Mouse (Mus musculus): ENCODE results near the gene Ifnz. TPM values are rescaled to one million over a fixed set of nuclear protein-coding genes. Genes with fewer than 3 reads are reported as not detected.
"Not testable (repeated sequence)": the region's sequence is repeated elsewhere in the genome, so short reads cannot be mapped to it uniquely, and the experiment has no call there.

Gene Ifnz
- total RNA-seq, 2 experiments from 2014 or later, result not detected

- DNase-seq (ENCODE audit: low spot score in 2 of 2), result not testable (repeated sequence)
Measured at GRCm38 (mm10) chr4:88782335-88782734, 404 bp downstream of the Ifnz start.

- DNase-seq (ENCODE audit: low spot score in 2 of 2), result not testable (repeated sequence)
Measured at GRCm38 (mm10) chr4:88785409-88785808, 3.5 kb downstream of the Ifnz start, which contains the start of gene Gm13276. Gene Gm13276 (plus strand): TSS chr4:88785709.

- peak; percentile 48 to 68 for DNase-seq (ENCODE audit: low spot score in 2 of 2)
Measured at GRCm38 (mm10) chr4:88788402-88788801, 6.5 kb downstream of the Ifnz start, which contains the start of gene Gm13277. Gene Gm13277 (plus strand): TSS chr4:88788632.

- DNase-seq (ENCODE audit: low spot score in 2 of 2), result not testable (repeated sequence)
Measured at GRCm38 (mm10) chr4:88791250-88791649, 9.3 kb downstream of the Ifnz start, which contains the start of gene Gm13278. Gene Gm13278 (plus strand): TSS chr4:88791550.

GRCm38 (mm10) chr4:88793936-88794675 lies 12.2 kb downstream of the Ifnz start, which contains the start of gene Gm13275:
Gene Gm13275 (plus strand): TSS chr4:88794487.
- peak; percentile 74 to 80 for DNase-seq (ENCODE audit: low spot score in 2 of 2)

GRCm38 (mm10) chr4:88797097-88797496 lies 15.2 kb downstream of the Ifnz start, which contains the start of gene Gm13279:
Gene Gm13279 (plus strand): TSS chr4:88797397.
- not testable (repeated sequence) for DNase-seq (ENCODE audit: low spot score in 2 of 2)

GRCm38 (mm10) chr4:88799365-88799764 lies 17.4 kb downstream of the Ifnz start, which contains the start of gene Gm13285:
Gene Gm13285 (plus strand): TSS chr4:88799665.
- not testable (repeated sequence) for DNase-seq (ENCODE audit: low spot score in 2 of 2)

- not testable (repeated sequence) for DNase-seq (ENCODE audit: low spot score in 2 of 2)
Measured at GRCm38 (mm10) chr4:88802954-88803353, 21.0 kb downstream of the Ifnz start, which contains the start of gene Gm13287. Gene Gm13287 (plus strand): TSS chr4:88803254.

GRCm38 (mm10) chr4:88805231-88805630 lies 23.3 kb downstream of the Ifnz start, which contains the start of gene Gm13288:
Gene Gm13288 (plus strand): TSS chr4:88805531.
- not testable (repeated sequence) for DNase-seq (ENCODE audit: low spot score in 2 of 2)

GRCm38 (mm10) chr4:88805761-88806160 lies 23.8 kb downstream of the Ifnz start:
- peak; percentile 4 to 14 for DNase-seq (ENCODE audit: low spot score in 2 of 2)

- no peak for DNase-seq (ENCODE audit: low spot score in 2 of 2)
Measured at GRCm38 (mm10) chr4:88815928-88816327, 34.0 kb downstream of the Ifnz start, which contains the start of gene Ifna7. Gene Ifna7 (plus strand): TSS chr4:88816228.

- DNase-seq (ENCODE audit: low spot score in 2 of 2), result no peak
Measured at GRCm38 (mm10) chr4:88819659-88820058, 37.7 kb downstream of the Ifnz start, which contains the start of gene Ifna11. Gene Ifna11 (plus strand): TSS chr4:88819959.

- DNase-seq (ENCODE audit: low spot score in 2 of 2), result peak; percentile 5 to 26
Measured at GRCm38 (mm10) chr4:88822995-88823394, 41.1 kb downstream of the Ifnz start.

GRCm38 (mm10) chr4:88827116-88827515 lies 45.2 kb downstream of the Ifnz start, which contains the start of gene Ifna6:
Gene Ifna6 (plus strand): TSS chr4:88827416.
- DNase-seq (ENCODE audit: low spot score in 2 of 2), result not testable (repeated sequence)

GRCm38 (mm10) chr4:88830523-88830922 lies 48.6 kb downstream of the Ifnz start:
- peak; percentile 47 to 54 for DNase-seq (ENCODE audit: low spot score in 2 of 2)

Other genes starting within 250 kb of the Ifnz start
- not detected for gene Ifna15, start 223.9 kb upstream of the Ifnz start, total RNA-seq (2021)
- gene Ifna14, start 210.3 kb upstream of the Ifnz start, total RNA-seq (2021), result not detected
- gene Ifna9, start 189.7 kb upstream of the Ifnz start, total RNA-seq (2021), result not detected
- gene Ifna12, start 178.8 kb upstream of the Ifnz start, total RNA-seq (2021), result not detected
- gene C87499, start 147.7 kb upstream of the Ifnz start, total RNA-seq (2021), result not detected
- gene Ifna13, start 137.7 kb upstream of the Ifnz start, total RNA-seq (2021), result not detected
- gene Ifna16, start 105.2 kb upstream of the Ifnz start, total RNA-seq (2021), result not detected
- gene Ifna2, start 98.2 kb upstream of the Ifnz start, total RNA-seq (2021), result not detected
- gene Ifnab, start 90.8 kb upstream of the Ifnz start, total RNA-seq (2021), result not detected
- gene Gm26566, start 60.3 kb upstream of the Ifnz start, total RNA-seq (2021), result 1 to 10 TPM; 1.2 to 1.3 TPM
- gene Klhl9, start 59.7 kb upstream of the Ifnz start, total RNA-seq (2021), result 100 to 1,000 TPM; 102 to 104 TPM
- not detected for gene Gm13271, start 27.3 kb upstream of the Ifnz start, total RNA-seq (2021)
- gene Gm13283, start 22.0 kb upstream of the Ifnz start, total RNA-seq (2021), result not detected
- gene Gm13290, start 8.3 kb upstream of the Ifnz start, total RNA-seq (2021), result not detected
- gene Gm13289, start 5.2 kb upstream of the Ifnz start, total RNA-seq (2021), result not detected
- gene Gm13272, start 2.3 kb upstream of the Ifnz start, total RNA-seq (2021), result not detected
- gene Gm13276, start 3.6 kb downstream of the Ifnz start, total RNA-seq (2021), result not detected
- gene Gm13277, start 6.5 kb downstream of the Ifnz start, total RNA-seq (2021), result not detected
- not detected for gene Gm13278, start 9.4 kb downstream of the Ifnz start, total RNA-seq (2021)
- not detected for gene Gm13275, start 12.4 kb downstream of the Ifnz start, total RNA-seq (2021)
- gene Gm13279, start 15.3 kb downstream of the Ifnz start, total RNA-seq (2021), result not detected
- gene Gm13285, start 17.5 kb downstream of the Ifnz start, total RNA-seq (2021), result not detected
- gene Gm13287, start 21.1 kb downstream of the Ifnz start, total RNA-seq (2021), result not detected
- gene Gm13288, start 23.4 kb downstream of the Ifnz start, total RNA-seq (2021), result not detected
- gene Ifna7, start 34.1 kb downstream of the Ifnz start, total RNA-seq (2021), result not detected
- not detected for gene Ifna11, start 37.8 kb downstream of the Ifnz start, total RNA-seq (2021)
- gene Ifna6, start 45.3 kb downstream of the Ifnz start, total RNA-seq (2021), result not detected
- gene Ifna5, start 53.4 kb downstream of the Ifnz start, total RNA-seq (2021), result not detected
- not detected for gene Ifna4, start 59.7 kb downstream of the Ifnz start, total RNA-seq (2021)
- not detected for gene Ifna1, start 68.0 kb downstream of the Ifnz start, total RNA-seq (2021)
- gene Ifne, start 98.1 kb downstream of the Ifnz start, total RNA-seq (2021), result not detected

All from layer of hippocampus, postnatal 10 days (tissue).